Mouse (Mus musculus) embryonic stem cell, embryonic (primary cell): ENCODE measurements around the gene Psmd12.
"Not testable (repeated sequence)": the region's sequence is repeated elsewhere in the genome, so short reads cannot be mapped to it uniquely, and the experiment has no call there.

Source experiments
- CTCF ChIA-PET, 4 experiments: fragments of 300-600 bp in 2 of 4; fragments of 350-600 bp in 2 of 4; sonication (Branson Sonifier 250); formaldehyde crosslinking; loops; one replicate each; lab custom pipeline; 2022; ENCODE audit warnings: inconsistent platforms in 2 of 4; lab: Charles Lee
- POLR2A ChIA-PET, 4 experiments: fragments of 300-600 bp in 2 of 4; fragments of 350-600 bp in 2 of 4; sonication (Branson Sonifier 250); formaldehyde crosslinking; loops; one replicate each; lab custom pipeline; 2022; ENCODE audit warnings: antibody characterized with exemption in 4 of 4, inconsistent platforms in 1 of 4; lab: Charles Lee

Psmd12 gene

GRCm38 (mm10) chr11:107469523-107470371 lies 9.5 kb upstream of the Psmd12 start:
- ChIA-PET POLR2A (interaction anchor here (0.6 to 4.9 kb wide), 44 partner anchors 8 to 329 kb away, joined by 3 to 24 read pairs (median 5); partner anchors contain the start of gene Psmd12 (in 3 of the 4)), CTCF (interaction anchor here (0.5 to 5.2 kb wide), 25 partner anchors 9 to 334 kb away, joined by 3 to 37 read pairs (median 4); no protein-coding TSS in a partner anchor)

GRCm38 (mm10) chr11:107470521-107471041 lies 8.7 kb upstream of the Psmd12 start, which contains the start of gene Pitpnc1:
Pitpnc1 (minus strand) TSS chr11:107470699.
- CTCF ChIA-PET: interaction anchor here (0.5 to 5.2 kb wide), 19 partner anchors 8 to 307 kb away, joined by 3 to 37 read pairs (median 3); no protein-coding TSS in a partner anchor
- POLR2A ChIA-PET: interaction anchor here (0.5 to 4.9 kb wide), 44 partner anchors 9 to 895 kb away, joined by 3 to 24 read pairs (median 5); partner anchors contain the start of gene Psmd12 (in 2 of the 4)

- POLR2A ChIA-PET: interaction anchor here (0.5 to 4.9 kb wide), 40 partner anchors 8 to 353 kb away, joined by 3 to 24 read pairs (median 5); partner anchors contain the start of gene Psmd12 (in 2 of the 4)
Observed at GRCm38 (mm10) chr11:107471071-107471720, 8.1 kb upstream of the Psmd12 start.

DNA sequence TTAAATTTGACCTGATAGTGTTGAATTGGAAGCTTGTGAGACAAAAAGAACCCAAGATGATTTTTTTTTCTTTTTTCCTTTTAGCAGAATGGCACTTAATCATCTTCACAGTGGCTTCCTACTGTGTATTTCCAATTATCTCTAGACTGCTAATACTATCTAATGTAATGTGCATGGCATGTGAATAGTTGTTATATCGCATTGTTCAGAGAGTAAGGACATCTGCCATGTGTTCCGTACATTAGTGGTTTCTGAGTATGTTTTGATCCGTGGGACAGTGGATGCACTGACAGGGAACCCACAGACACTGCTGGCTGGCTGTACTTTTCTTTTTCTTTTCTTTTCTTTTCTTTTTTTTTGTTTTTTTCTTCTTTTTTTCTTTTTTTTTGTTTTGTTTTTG lies 7.0 kb upstream of the Psmd12 start:
- POLR2A ChIA-PET: interaction anchor here in 1 of 4 experiments (0.9 to 4.9 kb wide), 10 partner anchors 11 to 207 kb away, joined by 3 to 24 read pairs (median 4); no protein-coding TSS in a partner anchor

More at GRCm38 (mm10) chr11:107471071-107471720, 8.1 kb upstream of the Psmd12 start:
- CTCF ChIA-PET: interaction anchor here in 3 of 4 experiments (0.6 to 5.2 kb wide), 13 partner anchors 9 to 1141 kb away, joined by 3 to 37 read pairs (median 4); no protein-coding TSS in a partner anchor

GRCm38 (mm10) chr11:107473137-107473820 lies 6.0 kb upstream of the Psmd12 start:
- CTCF ChIA-PET: interaction anchor here in 3 of 4 experiments (0.6 to 5.2 kb wide), 6 partner anchors 88 to 324 kb away, joined by 4 to 37 read pairs (median 6); no protein-coding TSS in a partner anchor
- POLR2A ChIA-PET: interaction anchor here in 2 of 4 experiments (0.6 to 4.9 kb wide), 6 partner anchors 11 to 1432 kb away, joined by 3 to 24 read pairs (median 4); no protein-coding TSS in a partner anchor

More for the DNA sequence above, 7.0 kb upstream of the Psmd12 start:
- CTCF ChIA-PET: interaction anchor here in 1 of 4 experiments (5.2 kb wide), 1 partner anchor 87 kb away, joined by 37 read pairs; no protein-coding TSS in a partner anchor

GRCm38 (mm10) chr11:107479862-107480203 lies 549 bp downstream of the Psmd12 start:
- ChIA-PET POLR2A (interaction anchor here in 3 of 4 experiments (0.8 to 9.9 kb wide), 31 partner anchors 8 to 481 kb away, joined by 3 to 80 read pairs (median 5); partner anchors contain the start of genes Pitpnc1 (in 2 of the 3), Kpna2 (in 1 of the 3) and Nol11 (in 1 of the 3)), CTCF (interaction anchor here in 3 of 4 experiments (0.6 to 1.8 kb wide), 4 partner anchors 15 to 204 kb away, joined by 5 to 8 read pairs (median 8); no protein-coding TSS in a partner anchor)

- CTCF ChIA-PET: interaction anchor here (0.5 to 2.4 kb wide), 7 partner anchors 10 to 133 kb away, joined by 3 to 8 read pairs (median 4); no protein-coding TSS in a partner anchor
Observed at GRCm38 (mm10) chr11:107484341-107484740, 5.1 kb downstream of the Psmd12 start.

DNA sequence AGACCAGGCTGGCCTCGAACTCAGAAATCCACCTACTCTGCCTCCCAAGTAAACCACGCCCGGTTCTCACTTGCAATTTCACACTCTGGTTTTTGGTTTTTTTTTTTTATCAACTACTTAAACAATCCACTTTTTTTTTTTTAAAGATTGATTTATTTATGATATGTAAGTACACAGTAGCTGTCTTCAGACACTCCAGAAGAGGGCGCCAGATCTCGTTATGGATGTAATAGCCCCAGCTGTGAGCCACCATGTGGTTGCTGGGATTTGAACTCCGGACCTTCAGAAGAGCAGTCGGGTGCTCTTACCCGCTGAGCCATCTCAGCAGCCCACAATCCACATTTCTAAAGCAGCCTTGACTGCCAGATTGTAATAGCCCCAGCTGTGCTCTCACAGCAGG lies 23.5 kb downstream of the Psmd12 start:
- ChIA-PET POLR2A (interaction anchor here in 2 of 4 experiments (0.7 to 8.7 kb wide), 10 partner anchors 9 to 208 kb away, joined by 3 to 123 read pairs (median 4); no protein-coding TSS in a partner anchor), CTCF (interaction anchor here (0.5 to 1.8 kb wide), 8 partner anchors 8 to 1532 kb away, joined by 3 to 8 read pairs (median 3); no protein-coding TSS in a partner anchor)

More at GRCm38 (mm10) chr11:107484341-107484740, 5.1 kb downstream of the Psmd12 start:
- POLR2A ChIA-PET: interaction anchor here in 3 of 4 experiments (0.6 to 9.9 kb wide), 17 partner anchors 9 to 334 kb away, joined by 3 to 80 read pairs (median 3); partner anchors contain the start of gene Helz (in 1 of the 3)

- POLR2A ChIA-PET: interaction anchor here in 2 of 4 experiments (0.9 to 8.7 kb wide), 11 partner anchors 9 to 210 kb away, joined by 3 to 123 read pairs (median 4); partner anchors contain the start of gene Psmd12 (in 1 of the 2)
- CTCF ChIA-PET: interaction anchor here in 2 of 4 experiments (0.6 to 1.8 kb wide), 3 partner anchors 9 to 248 kb away, joined by 3 to 8 read pairs (median 3); no protein-coding TSS in a partner anchor
Observed at GRCm38 (mm10) chr11:107504364-107504763, 25.1 kb downstream of the Psmd12 start.

DNA sequence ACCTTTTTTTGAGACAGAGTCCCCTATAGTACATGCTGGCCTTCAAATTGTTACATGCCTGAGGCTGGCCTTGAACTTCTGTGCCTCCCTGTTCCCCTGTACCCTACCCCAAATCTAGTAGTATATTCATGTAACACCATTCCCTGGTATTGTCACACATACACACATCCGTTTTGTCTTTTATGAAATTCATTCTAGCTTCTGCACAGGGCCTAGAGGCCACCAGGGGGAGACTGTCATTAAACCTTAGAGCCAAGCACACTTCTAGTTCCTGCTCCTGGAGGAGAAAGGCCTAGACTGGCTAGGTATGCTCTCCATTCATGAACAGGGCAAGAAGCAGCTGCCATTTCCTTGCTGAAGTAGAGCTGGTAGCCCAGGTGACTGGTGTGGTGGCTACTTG lies 27.0 kb downstream of the Psmd12 start:
- ChIA-PET POLR2A (interaction anchor here in 3 of 4 experiments (0.6 to 8.7 kb wide), 21 partner anchors 9 to 306 kb away, joined by 3 to 166 read pairs (median 4); partner anchors contain the start of gene Helz (in 1 of the 3)), CTCF (interaction anchor here (0.5 to 2.1 kb wide), 25 partner anchors 9 to 519 kb away, joined by 3 to 8 read pairs (median 3); partner anchors contain the start of gene Helz (in 1 of the 4))

- ChIA-PET CTCF (interaction anchor here (0.5 to 2.8 kb wide), 17 partner anchors 14 to 402 kb away, joined by 3 to 8 read pairs (median 4); partner anchors contain the start of genes Helz (in 1 of the 4) and Psmd12 (in 1 of the 4)), POLR2A (interaction anchor here (0.6 to 8.7 kb wide), 75 partner anchors 9 to 1067 kb away, joined by 3 to 166 read pairs (median 4); partner anchors contain the start of genes Helz (in 3 of the 4), Psmd12 (in 3 of the 4) and Kpna2 (in 1 of the 4))
Observed at GRCm38 (mm10) chr11:107509631-107510338, 30.5 kb downstream of the Psmd12 start.

DNA sequence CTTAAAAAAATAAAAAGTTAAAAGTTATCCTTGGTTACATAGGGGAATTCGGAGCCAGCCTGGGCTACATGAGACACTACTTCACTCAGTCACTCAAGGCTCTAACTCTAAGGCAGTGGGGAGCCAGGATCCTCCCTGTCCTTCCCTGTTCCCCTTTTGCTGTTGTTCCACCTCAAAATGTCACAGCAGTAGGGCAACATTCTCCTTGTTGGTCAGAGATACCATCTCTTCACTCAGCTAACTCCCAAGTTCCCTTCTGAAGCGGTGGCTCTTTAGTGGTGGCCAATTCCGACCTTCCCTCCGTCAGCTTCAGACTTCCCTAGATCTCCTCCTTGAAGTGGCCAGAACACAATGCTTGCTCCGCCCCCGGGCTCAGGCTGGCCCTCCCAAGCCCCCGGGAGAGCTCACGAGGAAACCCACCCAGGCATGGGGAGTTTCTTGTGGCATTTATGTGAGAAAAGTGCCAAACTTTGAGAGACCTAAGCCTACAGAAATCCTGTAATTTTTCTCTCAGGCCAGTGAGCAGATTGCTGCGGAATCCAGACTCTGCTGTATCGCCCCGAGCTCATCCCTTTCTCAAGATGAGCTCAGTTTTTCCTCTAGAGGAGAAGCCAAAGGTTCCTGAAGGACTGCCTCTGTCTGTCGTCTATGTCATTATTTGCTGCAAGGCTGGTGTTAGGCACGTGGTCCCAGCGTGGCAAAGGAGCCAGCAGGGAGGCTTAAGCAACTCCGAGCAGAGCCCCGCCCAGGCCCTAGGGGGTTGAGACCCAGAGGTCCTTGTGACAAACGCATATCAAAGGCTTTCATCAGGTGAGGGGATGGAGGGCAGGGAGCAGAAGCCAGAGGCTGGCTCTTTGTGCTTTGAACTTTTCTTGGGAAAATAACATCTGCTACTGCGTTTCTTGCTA lies 31.3 kb downstream of the Psmd12 start:
- ChIA-PET CTCF (interaction anchor here (0.6 to 2.8 kb wide), 18 partner anchors 8 to 489 kb away, joined by 3 to 8 read pairs (median 3); partner anchors contain the start of genes Helz (in 1 of the 4) and Psmd12 (in 1 of the 4)), POLR2A (interaction anchor here (0.6 to 8.7 kb wide), 101 partner anchors 8 to 1846 kb away, joined by 3 to 166 read pairs (median 4); partner anchors contain the start of genes Helz (in 4 of the 4), Psmd12 (in 2 of the 4), Kpna2 (in 1 of the 4) and Nol11 (in 1 of the 4))

GRCm38 (mm10) chr11:107511954-107512353 lies 32.7 kb downstream of the Psmd12 start:
- CTCF ChIA-PET: not testable (repeated sequence)

DNA sequence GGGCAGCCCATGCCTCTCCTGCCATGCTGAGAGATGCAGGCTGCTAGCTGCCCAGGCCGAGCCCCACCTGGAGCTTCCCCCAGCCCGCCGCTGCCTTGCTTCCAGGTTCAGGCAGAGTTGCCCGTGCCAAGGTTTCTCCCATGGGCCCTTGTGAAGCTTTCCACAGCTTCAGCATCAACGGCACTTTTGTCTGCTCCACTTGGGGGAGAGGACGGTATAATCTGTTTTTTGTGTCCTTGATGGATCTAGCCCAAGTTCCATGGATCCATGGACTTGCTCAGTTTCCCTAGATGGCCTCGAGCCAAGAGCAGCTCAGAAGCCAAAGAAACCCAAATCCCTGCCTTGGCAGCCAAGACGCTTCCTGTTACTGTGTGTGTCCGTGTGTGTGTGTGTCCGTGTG lies 33.8 kb downstream of the Psmd12 start:
- ChIA-PET CTCF (interaction anchor here in 3 of 4 experiments (0.7 to 0.9 kb wide), 4 partner anchors 35 to 258 kb away, joined by 3 to 9 read pairs (median 4); partner anchors contain the start of genes Cacng1 (in 1 of the 3) and Helz (in 1 of the 3)), POLR2A (interaction anchor here (0.7 to 10.4 kb wide), 28 partner anchors 8 to 724 kb away, joined by 3 to 166 read pairs (median 4); partner anchors contain the start of genes Helz (in 2 of the 4), Cep95 (in 1 of the 4) and Ddx5 (in 1 of the 4))

More at GRCm38 (mm10) chr11:107511954-107512353, 32.7 kb downstream of the Psmd12 start:
- POLR2A ChIA-PET: interaction anchor here in 2 of 4 experiments (1.4 to 10.4 kb wide), 8 partner anchors 17 to 86 kb away, joined by 3 to 166 read pairs (median 6); partner anchors contain the start of gene Helz (in 1 of the 2)
